Mouse (Mus musculus) limb, embryonic 14.5 days (tissue): ENCODE results near the gene U2surp. TPM values are rescaled to one million over a fixed set of nuclear protein-coding genes. Genes with fewer than 3 reads are reported as not detected.

ENCODE experiments used
- ATAC-seq: fragments of 200-750 bp; cut with Nextera tagmentation; 2 replicates; pipeline ENCODE4 v1.8.0; 2017; ENCODE audit warnings: low read depth, moderate number of reproducible peaks, moderate TSS enrichment; ENCODE audit not compliant: low FRiP score
- DNase-seq: peaks from one replicate; pipeline ENCODE4 v3.0.0-alpha.2; 2015; ENCODE audit warnings: low spot score
- H3K27ac ChIP-seq: fragments of 300-500 bp; sonication (generic); replicated peaks from 2 replicates; pipeline ENCODE4 v1.5.1; 2014; ENCODE audit warnings: low read depth, mild to moderate bottlenecking, low read length, moderate library complexity, mixed read lengths
- H3K27me3 ChIP-seq: fragments of 300-500 bp; sonication (generic); 2 replicates; pipeline ENCODE4 v1.6.1; 2014; ENCODE audit warnings: low read length, mixed read lengths; ENCODE audit not compliant: control insufficient read depth, insufficient read depth
- H3K36me3 ChIP-seq: fragments of 300-500 bp; sonication (generic); 2 replicates; pipeline ENCODE4 v1.6.1; 2014; ENCODE audit warnings: mild to moderate bottlenecking, low read length, moderate library complexity, mixed read lengths; ENCODE audit not compliant: control insufficient read depth, insufficient read depth
- H3K4me1 ChIP-seq: fragments of 300-500 bp; sonication (generic); 2 replicates; pipeline ENCODE4 v1.6.1; 2014; ENCODE audit warnings: antibody characterized with exemption, low read length, mixed read lengths; ENCODE audit not compliant: control insufficient read depth, insufficient read depth
- H3K4me2 ChIP-seq: fragments of 300-500 bp; sonication (generic); replicated peaks from 2 replicates; pipeline ENCODE4 v1.6.1; 2014; ENCODE audit warnings: low read depth, mild to moderate bottlenecking, low read length, moderate library complexity; ENCODE audit not compliant: severe bottlenecking
- H3K4me3 ChIP-seq: fragments of 300-500 bp; sonication (generic); replicated peaks from 2 replicates; pipeline ENCODE4 v1.5.1; 2014; ENCODE audit warnings: low read length
- H3K9ac ChIP-seq: fragments of 300-500 bp; sonication (generic); 2 replicates; pipeline ENCODE4 v1.6.1; 2014; ENCODE audit warnings: mild to moderate bottlenecking, low read depth, low read length, moderate library complexity; ENCODE audit not compliant: severe bottlenecking
- H3K9me3 ChIP-seq: fragments of 300-500 bp; sonication (generic); 2 replicates; pipeline ENCODE4 v1.6.1; 2016; ENCODE audit warnings: low read length; ENCODE audit not compliant: control insufficient read depth
- POLR2A ChIP-seq: fragments of 200-500 bp; IDR thresholded peaks from 2 replicates; pipeline ENCODE4 v1.8.0; 2012; ENCODE audit warnings: inconsistent platforms, mild to moderate bottlenecking, moderate library complexity, borderline replicate concordance; ENCODE audit not compliant: insufficient read depth, insufficient read length; ENCODE audit errors: extremely low read depth
- WGBS: fragments of 180-500 bp; shearing (Covaris S2); extraction: QIAGEN DNeasy Blood & Tissue Kit; methylation state at CpG from one replicate; pipeline ENCODE4 v1.1.7; 2014; 5-methylcytosine and 5-hydroxymethylcytosine counted together
- polyA plus RNA-seq, 2 experiments: library from polyadenylated mRNA; depleted of rRNA in 1 of 2; stranded (reverse) in 1 of 2; unstranded in 1 of 2; fragments of >200 nt; fragmentation: Nextera tagmentation in 1 of 2; extraction: Ambion mirVana in 1 of 2; gene quantifications; 2 replicates each; pipeline versions ENCODE4 v1.2.1 to v1.2.3; 2012 to 2014

Gene U2surp
- polyA plus RNA-seq, 2 experiments: 35.3 to 115 TPM

DNA sequence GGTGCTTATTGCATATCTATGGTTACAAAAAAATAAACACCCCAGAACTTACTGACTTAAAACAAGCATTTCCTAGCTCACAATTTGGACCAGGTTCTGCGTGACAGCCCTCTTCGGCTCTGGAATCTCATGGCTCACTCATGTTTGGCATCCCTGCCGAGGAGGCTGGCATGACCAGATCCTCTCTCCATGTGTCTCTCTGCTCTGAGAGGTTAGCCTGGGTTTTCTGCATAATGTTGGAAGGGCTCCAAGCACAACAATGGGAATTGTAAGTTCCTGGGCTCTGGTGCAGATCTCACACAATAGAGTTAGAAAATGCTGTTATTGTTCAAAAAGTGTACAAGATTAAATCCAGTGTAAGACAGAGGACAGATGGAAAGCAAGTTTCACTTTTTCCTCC lies 19.3 kb upstream of the U2surp start:
- no peaks in the 10 kb centered on the region for H3K9me3 ChIP-seq
- no peak overlapping the region for H3K9ac ChIP-seq
- no peak for TF ChIP-seq POLR2A
- no peak overlapping the region for H3K4me3 ChIP-seq
- H3K4me2 ChIP-seq: no peak overlapping the region
- 60% methylated on average over 3 of the region's 3 CpGs for WGBS
- ATAC-seq (no peak), DNase-seq (no peak)
- H3K27ac ChIP-seq: no peak overlapping the region
- no peaks in the 10 kb centered on the region for H3K4me1 ChIP-seq
- H3K27me3 ChIP-seq: no peaks in the 10 kb centered on the region
- no peaks in the 10 kb centered on the region for H3K36me3 ChIP-seq

DNA sequence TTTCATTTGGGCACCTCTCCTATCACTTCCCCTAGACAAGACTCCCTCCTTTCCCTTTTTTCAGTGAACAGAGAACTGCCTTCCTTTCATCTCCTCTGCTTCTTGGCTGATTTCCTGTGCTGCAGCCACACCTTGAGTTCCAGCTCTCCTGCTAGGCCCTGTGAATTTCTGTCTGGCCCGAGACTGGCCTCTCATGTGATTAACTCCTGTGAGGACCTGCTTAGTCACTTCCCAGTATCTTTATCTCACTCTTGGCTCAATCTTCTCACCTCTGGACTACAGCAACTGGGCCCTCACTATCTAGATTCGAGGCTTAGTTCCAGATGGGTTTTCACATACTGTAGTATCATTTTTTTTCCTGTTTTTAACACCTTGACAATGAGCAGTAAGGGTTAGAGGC lies 15.9 kb upstream of the U2surp start:
- H3K9me3 ChIP-seq: no peaks in the 10 kb centered on the region
- H3K27ac ChIP-seq: no peak overlapping the region
- no peak overlapping the region for H3K4me3 ChIP-seq
- H3K9ac ChIP-seq: no peak overlapping the region
- no peak overlapping the region for H3K4me2 ChIP-seq
- TF ChIP-seq POLR2A: no peak
- no peak for ATAC-seq
- H3K27me3 ChIP-seq: no peaks in the 10 kb centered on the region
- DNase-seq: no peak
- H3K4me1 ChIP-seq: no peaks in the 10 kb centered on the region
- 56% methylated on average over 2 of the region's 2 CpGs for WGBS
- no peaks in the 10 kb centered on the region for H3K36me3 ChIP-seq

DNA sequence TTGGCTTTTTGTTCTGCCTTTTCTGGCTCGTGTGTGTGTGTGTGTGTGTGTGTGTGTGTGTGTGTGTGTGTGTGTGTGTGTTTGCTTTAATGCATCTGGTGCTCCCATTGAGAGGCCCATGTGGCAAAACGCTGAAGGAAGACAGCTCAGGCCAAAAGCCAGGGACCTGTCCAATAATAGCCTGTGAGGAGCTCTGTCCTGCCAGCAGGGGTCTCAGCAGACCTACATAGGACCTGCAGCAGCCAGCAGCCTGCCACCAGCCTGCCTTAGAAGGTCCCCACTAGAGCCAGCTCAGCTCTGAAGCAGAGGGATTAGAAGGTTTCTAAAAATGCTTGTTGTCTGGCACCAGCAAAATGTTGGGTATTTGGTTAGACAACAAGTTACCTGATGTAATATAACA lies 14.2 kb upstream of the U2surp start:
- Histone ChIP-seq H3K9ac (no peak overlapping the region), H3K27ac (no peak overlapping the region), H3K4me3 (no peak overlapping the region), H3K9me3 (no peaks in the 10 kb centered on the region), H3K4me1 (no peaks in the 10 kb centered on the region), H3K27me3 (no peaks in the 10 kb centered on the region), H3K4me2 (no peak overlapping the region), H3K36me3 (no peaks in the 10 kb centered on the region)
- peak; percentile 46 for DNase-seq
- no peak; the same call in 1 of the 2 replicates for ATAC-seq
- WGBS: 29% methylated on average over 2 of the region's 2 CpGs
- TF ChIP-seq POLR2A: no peak

GRCm38 (mm10) chr9:95525376-95525775 lies 13.6 kb upstream of the U2surp start:
- H3K9ac ChIP-seq: no peak overlapping the region
- H3K4me3 ChIP-seq: no peak overlapping the region
- no peak for TF ChIP-seq POLR2A
- H3K27me3 ChIP-seq: no peaks in the 10 kb centered on the region
- 78% methylated on average over 6 of the region's 6 CpGs for WGBS
- H3K27ac ChIP-seq: no peak overlapping the region
- H3K9me3 ChIP-seq: no peaks in the 10 kb centered on the region
- no peaks in the 10 kb centered on the region for H3K4me1 ChIP-seq
- no peak overlapping the region for H3K4me2 ChIP-seq
- H3K36me3 ChIP-seq: no peaks in the 10 kb centered on the region
- DNase-seq (no peak), ATAC-seq (no peak)

DNA sequence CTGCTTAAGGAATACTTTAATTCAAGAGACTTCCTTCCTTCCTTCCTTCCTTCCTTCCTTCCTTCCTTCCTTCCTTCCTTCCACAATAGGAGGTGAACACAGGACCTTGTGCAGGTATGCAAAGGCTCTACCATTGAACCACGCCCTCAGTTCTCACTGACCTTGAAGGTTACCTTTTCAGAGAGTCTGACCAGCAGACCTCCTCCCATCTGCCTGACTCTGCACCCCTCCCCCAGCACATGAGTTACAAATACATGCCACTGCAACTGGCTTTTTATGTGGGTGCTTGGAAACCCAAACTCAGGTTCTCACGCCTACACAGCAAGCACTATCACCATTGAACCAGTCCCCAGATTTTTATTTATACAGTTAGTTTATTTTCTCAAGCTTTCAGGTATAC lies 10.8 kb upstream of the U2surp start:
- no peak for DNase-seq
- H3K4me3 ChIP-seq: no peak overlapping the region
- H3K27ac ChIP-seq: no peak overlapping the region
- ATAC-seq: no peak
- H3K27me3 ChIP-seq: no peaks in the 10 kb centered on the region
- 89% methylated on average over 2 of the region's 2 CpGs for WGBS
- no peaks in the 10 kb centered on the region for H3K4me1 ChIP-seq
- no peak overlapping the region for H3K4me2 ChIP-seq
- H3K9me3 ChIP-seq: no peaks in the 10 kb centered on the region
- no peak overlapping the region for H3K9ac ChIP-seq
- no peaks in the 10 kb centered on the region for H3K36me3 ChIP-seq
- TF ChIP-seq POLR2A: no peak

DNA sequence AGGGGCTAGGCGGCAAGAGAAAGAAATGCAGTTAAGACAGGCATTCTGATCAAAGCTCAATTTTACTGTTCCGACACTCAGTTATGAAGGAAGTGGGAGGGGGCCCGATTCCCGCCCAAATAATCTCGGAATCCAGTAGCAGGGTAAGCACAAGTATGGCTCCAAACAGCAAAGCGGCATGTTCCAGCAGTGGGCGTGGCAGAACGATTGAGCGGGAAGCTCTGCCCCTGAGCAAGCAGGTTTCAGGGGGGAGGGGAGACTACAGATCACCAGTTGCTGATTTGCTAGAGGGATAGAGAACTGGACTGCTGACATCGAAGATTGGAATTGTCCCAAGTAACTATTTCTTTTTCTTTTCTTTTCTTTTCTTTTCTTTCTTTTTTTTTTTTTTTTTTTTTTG lies 9.8 kb upstream of the U2surp start:
- Histone ChIP-seq H3K4me2 (no peak overlapping the region), H3K27ac (no peak overlapping the region), H3K27me3 (no peaks in the 10 kb centered on the region), H3K36me3 (no peaks in the 10 kb centered on the region), H3K4me3 (no peak overlapping the region), H3K9me3 (no peaks in the 10 kb centered on the region), H3K4me1 (no peaks in the 10 kb centered on the region), H3K9ac (no peak overlapping the region)
- no peak for TF ChIP-seq POLR2A
- 36% methylated on average over 10 of the region's 10 CpGs for WGBS
- DNase-seq: no peak
- no peak for ATAC-seq
